Mouse (Mus musculus) liver, embryonic 14.5 days (tissue): ENCODE measurements around the gene Serpinb1c.

Experiments used
- CTCF ChIP-seq: IDR thresholded peaks from 2 replicates; pipeline ENCODE4 v1.5.1; 2016; ENCODE audit warnings: antibody characterized with exemption, low read depth, control low read depth
- EP300 ChIP-seq: IDR thresholded peaks from 2 replicates; pipeline ENCODE4 v1.6.1; 2016; ENCODE audit warnings: antibody characterized with exemption, low read depth

DNA sequence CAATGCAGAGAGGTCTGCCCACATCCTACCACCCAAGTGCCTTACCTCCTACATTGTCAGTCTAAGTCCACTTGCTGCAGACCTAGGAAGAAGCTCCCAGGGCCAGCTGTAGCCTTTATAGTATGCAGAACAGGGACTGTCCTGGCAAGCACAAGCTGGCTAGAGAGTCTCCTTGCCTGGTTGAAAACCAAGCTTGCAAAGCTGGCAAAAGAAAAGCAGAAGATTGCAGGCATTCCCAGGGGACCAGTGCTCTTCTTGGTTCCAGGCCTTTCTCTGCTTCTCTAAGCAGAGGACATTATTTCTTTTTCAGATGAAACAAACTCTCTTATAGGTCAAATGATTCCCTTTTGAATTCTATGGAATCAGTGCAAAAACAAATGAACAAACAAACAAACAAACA lies 34.6 kb downstream of the Serpinb1c start:
- TF ChIP-seq EP300 = no peak
- TF ChIP-seq CTCF = no peak
